Mouse (Mus musculus): ENCODE measurements around the gene Renbp. TPM values are rescaled to one million over a fixed set of nuclear protein-coding genes. Genes with fewer than 3 reads are reported as not detected.
A peak's percentile ranks its signal among the peaks of the same experiment; 100 is the strongest.

Gene Renbp
- total RNA-seq, 1 experiment from 2014 or later: 6.5 TPM

- ATAC-seq (ENCODE audit: extremely low read depth, insufficient number of reproducible peaks, low FRiP score, poor library complexity, severe bottlenecking): no peak
These were observed 8.1 kb downstream of the Renbp start for GRCm38 (mm10) chrX:73922550-73922882.

GRCm38 (mm10) chrX:73921823-73922549 lies 8.7 kb downstream of the Renbp start, which contains the start of the genes Arhgap4 and Naa10:
Gene Arhgap4 (minus strand): TSS chrX:73921870.
Gene Naa10 (minus strand): TSS chrX:73921944.
- ATAC-seq (ENCODE audit: extremely low read depth, insufficient number of reproducible peaks, low FRiP score, poor library complexity, severe bottlenecking): peak; percentile 99

- ATAC-seq (ENCODE audit: extremely low read depth, insufficient number of reproducible peaks, low FRiP score, poor library complexity, severe bottlenecking): no peak
These were observed 9.3 kb downstream of the Renbp start for GRCm38 (mm10) chrX:73921285-73921822.

GRCm38 (mm10) chrX:73918631-73919030 lies 12.0 kb downstream of the Renbp start:
- ATAC-seq (ENCODE audit: extremely low read depth, insufficient number of reproducible peaks, low FRiP score, poor library complexity, severe bottlenecking): no peak

GRCm38 (mm10) chrX:73916945-73917344 lies 13.7 kb downstream of the Renbp start:
- no peak for ATAC-seq (ENCODE audit: extremely low read depth, insufficient number of reproducible peaks, low FRiP score, poor library complexity, severe bottlenecking)

GRCm38 (mm10) chrX:73914827-73915703 lies 15.6 kb downstream of the Renbp start:
- peak; percentile 94 for ATAC-seq (ENCODE audit: extremely low read depth, insufficient number of reproducible peaks, low FRiP score, poor library complexity, severe bottlenecking)

- peak; percentile 37; the same call in 1 of the 2 replicates for ATAC-seq (ENCODE audit: extremely low read depth, insufficient number of reproducible peaks, low FRiP score, poor library complexity, severe bottlenecking)
These were observed 19.1 kb downstream of the Renbp start for GRCm38 (mm10) chrX:73911588-73911987.

- ATAC-seq (ENCODE audit: extremely low read depth, insufficient number of reproducible peaks, low FRiP score, poor library complexity, severe bottlenecking): no peak
These were observed 19.5 kb downstream of the Renbp start for GRCm38 (mm10) chrX:73911156-73911555.

GRCm38 (mm10) chrX:73910451-73910850 lies 20.2 kb downstream of the Renbp start:
- no peak for ATAC-seq (ENCODE audit: extremely low read depth, insufficient number of reproducible peaks, low FRiP score, poor library complexity, severe bottlenecking)

- no peak for ATAC-seq (ENCODE audit: extremely low read depth, insufficient number of reproducible peaks, low FRiP score, poor library complexity, severe bottlenecking)
These were observed 20.6 kb downstream of the Renbp start for GRCm38 (mm10) chrX:73910049-73910448.

- no peak for ATAC-seq (ENCODE audit: extremely low read depth, insufficient number of reproducible peaks, low FRiP score, poor library complexity, severe bottlenecking)
These were observed 32.7 kb downstream of the Renbp start for GRCm38 (mm10) chrX:73897959-73898358.

- ATAC-seq (ENCODE audit: extremely low read depth, insufficient number of reproducible peaks, low FRiP score, poor library complexity, severe bottlenecking): no peak
These were observed 34.9 kb downstream of the Renbp start, which contains the start of gene L1cam for GRCm38 (mm10) chrX:73895719-73896118. Gene L1cam (minus strand): TSS chrX:73896105.

- no peak for ATAC-seq (ENCODE audit: extremely low read depth, insufficient number of reproducible peaks, low FRiP score, poor library complexity, severe bottlenecking)
These were observed 37.8 kb downstream of the Renbp start for GRCm38 (mm10) chrX:73892833-73893232.

GRCm38 (mm10) chrX:73891551-73892152 lies 39.0 kb downstream of the Renbp start, which contains the start of gene Avpr2:
Gene Avpr2 (plus strand): TSS chrX:73892102.
- no peak for ATAC-seq (ENCODE audit: extremely low read depth, insufficient number of reproducible peaks, low FRiP score, poor library complexity, severe bottlenecking)

GRCm38 (mm10) chrX:73881463-73881862 lies 49.2 kb downstream of the Renbp start:
- no peak for ATAC-seq (ENCODE audit: extremely low read depth, insufficient number of reproducible peaks, low FRiP score, poor library complexity, severe bottlenecking)

GRCm38 (mm10) chrX:73881036-73881427 lies 49.6 kb downstream of the Renbp start:
- ATAC-seq (ENCODE audit: extremely low read depth, insufficient number of reproducible peaks, low FRiP score, poor library complexity, severe bottlenecking): no peak

GRCm38 (mm10) chrX:73880194-73881035 lies 50.2 kb downstream of the Renbp start:
- peak; percentile 81 for ATAC-seq (ENCODE audit: extremely low read depth, insufficient number of reproducible peaks, low FRiP score, poor library complexity, severe bottlenecking)

GRCm38 (mm10) chrX:73877014-73877413 lies 53.6 kb downstream of the Renbp start:
- ATAC-seq (ENCODE audit: extremely low read depth, insufficient number of reproducible peaks, low FRiP score, poor library complexity, severe bottlenecking): no peak
